Mouse (Mus musculus) lung, adult 2 months (tissue): Measurements from ENCODE around the gene Trak1. TPM values are rescaled to one million over a fixed set of nuclear protein-coding genes. Genes with fewer than 3 reads are reported as not detected.
A peak's percentile ranks its signal among the peaks of the same experiment; 100 is the strongest.

Source experiments
- DNase-seq: peaks from one replicate; pipeline ENCODE4 v3.0.0; 2022
- H3K4me1 ChIP-seq: fragments of 200-500 bp; 2 replicates; pipeline ENCODE4 v1.6.1; 2011; ENCODE audit warnings: low read length; ENCODE audit not compliant: control insufficient read depth, insufficient read depth
- H3K4me3 ChIP-seq: fragments of 200-500 bp; replicated peaks from 2 replicates; pipeline ENCODE3; 2011; ENCODE audit warnings: low read depth, mild to moderate bottlenecking, control low read depth, low read length; ENCODE audit errors: extremely low read depth
- CTCF ChIP-seq: fragments of 200-500 bp; IDR thresholded peaks from 2 replicates; pipeline ENCODE4 v1.5.1; 2011; ENCODE audit warnings: mild to moderate bottlenecking, low read length, control low read depth; ENCODE audit not compliant: insufficient read depth
- POLR2A ChIP-seq: fragments of 200-500 bp; IDR thresholded peaks from 2 replicates; pipeline ENCODE4 v1.6.1; 2011; ENCODE audit warnings: low read depth, mild to moderate bottlenecking, control low read depth, low read length, borderline replicate concordance; ENCODE audit errors: extremely low read depth
- WGBS: fragments of 180-500 bp; shearing (Covaris S2); methylation state at CpG from one replicate; pipeline ENCODE4 v1.1.7; 2018; 5-methylcytosine and 5-hydroxymethylcytosine counted together
- polyA plus RNA-seq: library from polyadenylated mRNA; depleted of rRNA; stranded (reverse); fragments of >200 nt; gene quantifications from 2 replicates; pipeline ENCODE4 v1.2.3, GENCODE M21; 2012

Trak1 gene
- polyA plus RNA-seq, 1 experiment, result 88.5 TPM

DNA sequence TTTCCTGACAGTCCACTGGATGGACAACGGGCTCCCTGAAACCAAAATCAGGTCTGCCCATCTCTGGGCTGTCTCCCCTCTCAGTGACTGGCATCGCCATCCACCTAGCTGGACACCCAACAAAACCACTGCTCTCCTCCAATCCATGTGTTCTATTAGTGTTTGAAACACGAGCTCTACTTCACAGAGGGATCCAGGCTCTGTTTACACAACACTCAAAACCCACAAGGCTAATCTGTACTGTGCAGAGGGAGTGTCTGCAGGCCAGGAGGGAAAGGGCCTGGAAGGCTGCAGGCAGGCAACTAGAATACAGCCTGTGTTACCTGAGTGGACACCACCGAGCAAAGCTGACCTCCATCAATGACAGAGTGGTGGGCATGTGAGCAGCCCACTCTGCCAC is 25.7 kb upstream of the Trak1 start:
- no peak for DNase-seq
- Histone ChIP-seq H3K4me3 (no peak overlapping the region), H3K4me1 (no peaks in the 10 kb centered on the region)
- TF ChIP-seq CTCF (no peak), POLR2A (no peak)
- WGBS, result 42% methylated on average over 4 of the region's 4 CpGs

DNA sequence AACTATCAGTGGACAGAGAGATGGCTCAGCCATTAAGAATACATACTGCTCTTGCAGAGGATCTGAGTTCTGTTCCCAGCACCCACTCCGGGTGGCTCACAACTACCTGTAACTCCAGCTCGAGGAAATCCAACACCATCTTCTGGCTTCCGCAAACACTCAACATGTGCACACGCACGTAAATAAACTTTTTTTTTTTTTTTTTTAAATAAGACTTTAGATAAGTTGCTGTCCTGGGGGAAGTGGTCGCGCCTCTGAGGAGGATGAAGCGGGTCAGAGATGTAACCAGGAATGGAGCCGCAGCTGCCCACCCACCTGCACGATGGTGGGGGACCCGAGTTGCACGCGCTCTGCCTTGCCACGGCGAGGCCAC is 20.6 kb upstream of the Trak1 start:
- 13% methylated on average over 15 of the region's 15 CpGs for WGBS
- no peak for TF ChIP-seq CTCF
- TF ChIP-seq POLR2A, result no peak
- no peak for DNase-seq

DNA sequence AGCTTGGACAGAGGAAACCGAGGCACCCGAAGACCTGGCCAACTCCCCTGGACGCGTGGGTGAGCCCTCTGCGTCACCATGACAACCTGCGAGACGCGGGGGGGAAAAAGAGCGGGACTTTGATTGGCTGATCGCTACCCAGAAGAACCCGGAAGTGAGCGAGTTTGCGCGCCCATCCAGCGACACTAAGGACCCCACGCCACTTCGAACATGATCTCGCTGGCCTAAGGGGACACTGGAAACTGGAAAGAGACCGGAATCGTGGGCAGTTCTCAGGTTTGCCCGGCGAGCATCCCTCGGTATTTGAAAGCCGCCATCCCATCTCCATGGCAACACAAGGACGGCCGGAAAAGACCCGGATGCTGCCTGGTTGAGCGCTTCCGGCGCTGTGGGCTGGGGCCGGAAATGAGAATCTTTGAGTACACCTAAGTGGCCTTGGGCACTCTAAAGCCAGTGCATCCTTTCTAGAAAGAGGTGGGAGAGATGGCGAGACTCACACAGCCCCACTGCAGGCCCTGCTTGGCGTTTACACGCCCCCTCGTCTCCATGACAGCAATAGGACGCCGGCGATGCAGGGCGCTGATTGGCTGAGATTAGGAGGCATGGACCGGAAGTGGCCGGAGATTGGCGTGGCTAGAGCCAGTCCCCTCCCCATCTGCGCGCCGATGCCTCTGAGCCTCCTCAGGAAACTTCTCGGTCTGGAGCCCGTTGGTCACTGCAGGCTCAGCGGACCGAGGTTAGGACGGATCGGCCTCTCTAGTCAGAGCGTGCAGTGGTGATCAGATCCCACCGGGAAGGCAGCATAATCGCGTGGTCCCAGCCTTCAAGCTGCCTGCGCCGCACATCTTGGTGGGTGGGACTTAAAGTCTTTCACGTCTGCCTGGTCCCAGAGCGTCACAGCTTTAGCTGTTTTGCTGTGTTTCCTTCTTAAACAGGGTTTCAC is 19.9 kb upstream of the Trak1 start, which contains the start of gene Ulk4:
TSS of gene Ulk4 (minus strand) at position 80 of the 943 bp plus-strand sequence.
- peak; percentile 94 for DNase-seq
- H3K4me1 ChIP-seq, result no peaks in the 10 kb centered on the region
- peak within 1 kb of the TSS; percentile 87 for H3K4me3 ChIP-seq
- TF ChIP-seq CTCF, result no peak
- peak; percentile 64; the same call in 1 of the 2 replicates for TF ChIP-seq POLR2A
- under 1% methylated on average over 59 of the region's 59 CpGs for WGBS

More for the DNA sequence above, 20.6 kb upstream of the Trak1 start:
- no peaks in the 10 kb centered on the region for H3K4me1 ChIP-seq
- peak overlapping the region; percentile 87 for H3K4me3 ChIP-seq

DNA sequence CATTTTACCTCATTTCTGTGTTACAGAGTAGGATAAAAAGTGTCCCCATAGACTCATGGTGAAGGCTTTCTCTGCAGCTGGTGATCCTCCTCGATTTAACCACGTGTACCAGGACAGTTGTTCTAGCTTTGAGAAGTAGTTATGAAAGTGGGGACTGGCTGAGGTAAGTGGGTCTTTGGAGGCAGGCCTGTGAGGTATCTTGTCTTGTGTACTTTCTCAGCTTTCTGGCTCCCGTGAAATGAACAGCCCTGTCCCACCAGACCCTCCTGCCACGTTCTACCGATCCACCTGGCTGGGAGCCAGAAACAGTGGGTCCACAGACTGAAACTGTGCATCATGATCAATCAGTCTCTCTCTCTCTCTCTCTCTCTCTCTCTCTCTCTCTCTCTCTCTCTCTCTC is 18.1 kb upstream of the Trak1 start:
- no peaks in the 10 kb centered on the region for H3K4me1 ChIP-seq
- no peak for DNase-seq
- no peak overlapping the region for H3K4me3 ChIP-seq
- 79% methylated on average over 5 of the region's 5 CpGs for WGBS
- TF ChIP-seq POLR2A, result no peak
- no peak for TF ChIP-seq CTCF

DNA sequence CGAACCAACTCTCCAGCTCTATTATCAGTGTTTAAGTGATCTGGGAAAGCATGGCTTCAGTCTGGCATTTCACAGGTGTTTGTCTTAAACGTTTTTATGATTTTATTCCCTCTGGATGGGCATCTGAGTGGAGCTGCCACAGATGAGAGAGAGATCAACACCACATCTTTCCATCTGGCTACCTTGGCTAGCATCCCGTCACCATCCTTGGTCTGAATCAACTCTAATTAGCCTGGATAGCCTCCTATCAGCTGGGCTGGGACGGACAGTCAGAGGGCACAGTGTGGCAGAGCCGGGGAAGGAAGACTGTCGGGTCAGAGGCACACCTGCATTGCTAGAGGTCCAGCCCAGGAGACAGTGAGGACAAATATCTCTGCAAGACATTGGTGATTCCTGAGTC is 15.4 kb upstream of the Trak1 start:
- TF ChIP-seq CTCF, result no peak
- TF ChIP-seq POLR2A, result no peak
- 76% methylated on average over 6 of the region's 6 CpGs for WGBS
- DNase-seq, result no peak
- peaks cover 4% of the 10 kb centered on the region; the same call in 1 of the 2 replicates for H3K4me1 ChIP-seq
- H3K4me3 ChIP-seq, result no peak overlapping the region

DNA sequence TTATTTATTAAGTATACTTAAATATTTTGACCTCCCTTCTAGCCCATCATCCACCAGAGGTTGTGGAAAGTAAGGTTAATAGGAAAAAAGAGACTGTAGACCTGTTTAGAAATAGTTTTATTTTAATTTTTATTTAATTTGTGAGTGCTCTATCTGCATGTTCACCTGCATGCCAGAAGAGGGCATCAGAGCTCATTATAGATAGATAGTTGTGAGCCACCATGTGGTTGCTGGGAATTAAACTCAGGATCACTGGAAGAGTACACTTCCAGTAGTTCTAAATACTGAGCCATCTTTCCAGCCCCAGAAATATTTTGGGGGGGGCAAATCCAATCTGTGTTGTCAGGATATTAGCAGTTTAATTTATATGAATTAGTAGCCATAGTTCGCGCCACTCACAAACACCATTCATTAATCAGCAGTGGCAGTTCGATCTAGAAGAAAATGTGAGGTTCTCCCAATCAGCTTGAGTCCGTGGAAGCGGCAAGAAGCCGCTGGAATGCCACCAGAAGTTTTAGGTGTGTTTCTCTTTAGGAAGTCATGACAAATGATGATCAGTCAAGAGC is 13.6 kb upstream of the Trak1 start:
- Histone ChIP-seq H3K4me1 (peaks cover 4% of the 10 kb centered on the region; the same call in 1 of the 2 replicates), H3K4me3 (no peak overlapping the region)
- 98% methylated on average over 6 of the region's 6 CpGs for WGBS
- DNase-seq, result no peak
- TF ChIP-seq CTCF (no peak), POLR2A (no peak)

DNA sequence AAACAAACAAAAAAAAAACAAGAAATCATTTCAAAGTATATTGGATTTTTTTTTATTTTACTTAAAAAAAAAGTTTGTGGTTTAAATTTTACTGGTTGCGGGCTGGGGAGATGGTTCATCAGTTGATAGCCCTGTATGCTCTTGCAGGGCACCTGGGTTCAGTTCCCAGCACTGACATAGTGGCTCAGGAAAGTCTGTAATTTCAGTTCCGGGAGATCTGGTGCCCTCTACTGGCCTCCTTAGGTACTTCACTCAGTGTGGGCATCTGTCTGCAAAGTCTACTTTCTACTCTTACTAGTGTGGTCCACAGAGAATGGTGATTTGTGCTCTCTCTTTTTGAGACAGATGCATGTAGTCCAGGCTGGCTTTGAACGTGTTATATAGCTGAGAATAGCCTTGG is 12.9 kb upstream of the Trak1 start:
- peaks cover 4% of the 10 kb centered on the region; the same call in 1 of the 2 replicates for H3K4me1 ChIP-seq
- DNase-seq, result no peak
- no peak overlapping the region for H3K4me3 ChIP-seq
- 83% methylated on average over 3 of the region's 3 CpGs for WGBS
- TF ChIP-seq CTCF (no peak; the same call in 1 of the 2 replicates), POLR2A (no peak)

DNA sequence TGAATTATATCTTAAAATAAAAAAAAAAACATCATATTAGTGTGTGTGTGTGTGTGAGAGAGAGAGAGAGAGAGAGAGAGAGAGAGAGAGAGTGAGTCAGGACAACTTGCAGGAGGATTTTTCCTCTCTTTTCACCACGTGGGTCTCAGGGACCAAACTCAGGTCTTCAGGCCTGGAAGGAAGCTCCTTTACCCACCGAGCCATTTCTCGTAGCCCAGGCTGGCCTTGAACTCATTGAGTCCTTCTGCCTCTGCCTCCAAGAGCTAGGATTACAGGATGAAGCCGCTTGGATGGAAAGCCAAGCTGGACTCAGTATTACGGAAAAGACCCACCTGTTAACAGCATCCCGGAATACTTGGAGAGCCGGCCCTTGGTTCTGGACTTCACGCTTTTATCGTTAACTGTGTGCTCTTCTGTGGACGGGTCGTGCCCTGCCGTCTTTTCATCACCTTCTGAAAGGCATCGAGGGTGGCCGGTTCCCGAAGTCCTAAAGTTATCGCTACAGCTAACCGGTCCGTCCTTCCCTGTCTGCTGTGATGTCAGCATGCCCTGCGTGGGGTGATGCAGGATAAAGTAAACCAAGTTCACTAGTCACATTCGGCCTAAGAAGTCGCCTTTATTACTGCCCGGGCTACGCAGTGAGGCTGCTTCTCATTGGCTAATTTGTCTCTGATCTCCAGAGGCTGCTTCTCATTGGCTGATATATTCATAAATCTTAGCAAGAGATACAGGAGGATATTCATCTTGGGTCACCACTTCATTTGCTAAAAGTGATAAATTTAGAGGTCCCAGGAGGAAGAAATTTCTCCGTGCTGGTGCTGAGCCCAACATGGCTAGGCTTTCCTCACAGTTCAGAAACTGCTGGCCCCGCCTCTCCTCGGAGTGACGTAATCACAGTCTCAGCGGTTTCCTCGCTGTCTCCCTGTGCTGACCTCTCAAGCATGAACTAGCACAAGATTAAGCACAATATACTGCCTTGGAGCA is 11.7 kb upstream of the Trak1 start:
- TF ChIP-seq CTCF (no peak), POLR2A (no peak)
- 16% methylated on average over 29 of the region's 29 CpGs for WGBS
- Histone ChIP-seq H3K4me3 (peak overlapping the region; percentile 68), H3K4me1 (peaks cover 4% of the 10 kb centered on the region; the same call in 1 of the 2 replicates)
- peak; percentile 70 for DNase-seq
